Mouse (Mus musculus) left cerebral cortex, postnatal 10 days (tissue): ENCODE measurements at regions not wholly inside any gene's neighbourhood (a gene's known extent, or its start where the extent isn't known, plus 50 kb on each side); places are given as distances from the start of the nearest gene placed in this dataset.

Source experiments
- DNase-seq, 2 experiments: peaks; one replicate each; pipeline ENCODE4 v3.0.0; 2021 to 2022; ENCODE audit warnings: low spot score in 2 of 2, mixed read lengths in 1 of 2; ENCODE audit errors: extremely low spot score in 1 of 2
- intact Hi-C: fragments of 180-260 bp; cut with DNase I; formaldehyde crosslinking; loops from one replicate; pipeline ENCODE4 v1.15.1; 2025

DNA sequence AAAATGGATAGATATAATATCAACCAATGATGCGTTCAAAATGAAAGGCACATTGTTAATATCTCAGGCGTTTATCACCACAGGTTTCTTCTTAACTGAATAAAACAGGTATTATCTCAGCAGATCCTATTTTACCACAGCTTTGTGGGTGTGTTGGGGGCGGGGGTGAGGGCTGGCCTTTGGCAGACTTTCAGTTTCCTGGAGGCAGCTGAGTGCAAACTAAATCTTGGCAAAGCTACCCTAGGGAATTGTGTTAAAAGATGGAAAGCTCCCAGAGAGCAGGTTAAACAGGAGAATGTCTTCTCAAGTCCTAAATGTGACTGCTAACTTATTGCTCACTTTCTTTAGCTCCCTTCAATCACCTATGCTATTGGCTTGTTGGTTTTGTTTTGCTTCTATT lies 223.8 kb downstream of the Kdm4c start:
- intact Hi-C loops: no loop called here
- DNase-seq: no peak

DNA sequence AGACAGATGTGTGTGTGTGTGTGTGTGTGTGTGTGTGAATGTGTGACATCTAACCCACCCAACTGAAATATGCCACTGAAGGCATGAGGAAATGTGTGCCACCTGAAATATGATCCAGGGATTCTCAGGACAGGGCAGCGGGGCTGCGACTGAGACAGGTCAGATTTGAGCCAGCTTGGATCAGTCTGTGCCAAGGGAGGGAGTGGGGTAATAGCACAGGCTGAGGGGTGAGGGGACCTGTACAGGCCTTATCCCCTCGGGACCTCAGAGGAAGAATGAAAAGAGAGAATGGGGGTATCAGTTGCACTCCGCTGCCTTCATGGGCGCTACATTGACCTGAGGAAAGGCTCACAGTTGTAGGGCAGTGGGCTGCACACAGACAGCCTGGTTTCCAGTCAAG lies 270.2 kb downstream of the Kdm4c start:
- intact Hi-C loops: no loop called here
- DNase-seq: no peak

DNA sequence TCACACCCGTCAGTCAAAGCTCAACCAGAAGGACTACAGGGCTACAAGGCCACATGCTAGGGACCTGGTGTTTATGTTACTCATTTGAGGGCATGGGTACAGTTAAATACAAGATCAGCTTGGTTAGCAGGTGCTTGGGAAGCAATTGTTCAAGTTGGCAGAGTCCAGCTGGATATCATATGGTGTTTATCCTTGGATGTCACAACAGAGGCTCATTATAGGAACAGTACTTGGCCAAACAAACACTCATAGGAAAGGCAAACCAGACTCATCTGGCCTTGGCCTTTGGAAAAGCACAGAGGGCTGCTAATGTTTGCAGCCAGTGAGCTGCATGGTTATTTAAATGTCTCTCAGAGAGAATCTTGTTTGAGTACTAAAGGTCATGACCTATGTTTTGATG lies 311.6 kb downstream of the Kdm4c start:
- DNase-seq: no peak
- intact Hi-C loops: no loop called here

DNA sequence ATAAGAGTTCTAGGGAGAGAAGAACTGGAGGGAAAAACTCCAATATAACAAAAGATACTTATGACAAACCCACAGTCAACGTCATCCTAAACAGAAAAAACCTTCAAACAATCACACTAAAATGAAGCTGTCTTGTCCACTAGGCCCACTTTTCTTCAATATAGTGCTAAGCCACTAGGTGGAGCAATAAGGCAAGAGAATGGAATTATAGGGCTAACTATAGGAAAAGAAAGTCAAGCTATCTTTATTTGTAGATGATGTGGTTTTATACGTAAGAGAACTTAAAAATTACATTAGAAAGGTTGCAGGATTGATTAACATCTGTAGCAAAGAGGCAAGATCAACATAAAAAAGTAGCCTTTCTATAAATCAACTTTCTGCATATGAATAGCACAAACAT lies 321.3 kb downstream of the Kdm4c start:
- intact Hi-C loops: loop anchor here (10.0 kb wide), 1 partner anchor 1881 kb away; no protein-coding TSS in a partner anchor
- DNase-seq: peak in 1 of 2 experiments; percentile 39

DNA sequence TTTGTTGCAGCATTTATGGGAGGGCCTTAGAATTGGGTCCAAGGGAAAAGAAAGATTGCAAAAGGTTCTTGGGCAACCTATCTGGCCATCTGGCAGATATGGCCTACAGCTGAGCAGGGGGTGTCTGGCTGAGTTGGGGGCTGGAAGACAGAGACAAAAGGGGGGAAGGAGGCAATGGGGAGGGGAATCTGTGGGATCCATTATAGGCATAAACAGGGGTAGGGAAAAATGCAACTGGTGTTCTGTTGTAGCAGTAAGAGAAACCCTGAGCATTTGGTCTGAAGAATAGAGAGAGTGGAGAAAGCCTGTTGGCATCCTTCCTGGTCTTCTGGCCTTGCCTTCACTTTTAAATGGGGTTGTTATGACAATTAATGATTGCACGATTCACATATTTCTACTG lies 344.1 kb downstream of the Kdm4c start:
- no peak for DNase-seq
- intact Hi-C loops: no loop called here

DNA sequence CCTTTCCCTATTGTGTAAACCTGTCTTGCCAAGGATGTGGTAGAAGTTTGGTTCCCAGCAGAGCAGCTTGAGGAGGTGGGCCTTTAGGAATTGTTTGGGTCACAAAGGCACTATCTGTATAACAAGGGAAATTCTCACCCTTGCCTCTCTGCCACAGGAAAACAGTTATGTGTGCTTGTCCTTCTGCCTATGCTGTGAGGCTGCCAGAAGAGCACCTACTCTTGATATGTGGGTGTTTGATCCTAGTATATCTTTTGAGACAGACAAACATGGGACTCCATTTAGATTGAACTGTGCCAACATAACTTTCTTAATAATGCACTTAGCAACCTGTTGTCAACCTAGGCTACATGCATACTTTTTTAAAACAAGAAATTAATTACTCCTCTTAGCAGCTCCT lies 344.8 kb downstream of the Kdm4c start:
- no peak for DNase-seq
- intact Hi-C loops: no loop called here

DNA sequence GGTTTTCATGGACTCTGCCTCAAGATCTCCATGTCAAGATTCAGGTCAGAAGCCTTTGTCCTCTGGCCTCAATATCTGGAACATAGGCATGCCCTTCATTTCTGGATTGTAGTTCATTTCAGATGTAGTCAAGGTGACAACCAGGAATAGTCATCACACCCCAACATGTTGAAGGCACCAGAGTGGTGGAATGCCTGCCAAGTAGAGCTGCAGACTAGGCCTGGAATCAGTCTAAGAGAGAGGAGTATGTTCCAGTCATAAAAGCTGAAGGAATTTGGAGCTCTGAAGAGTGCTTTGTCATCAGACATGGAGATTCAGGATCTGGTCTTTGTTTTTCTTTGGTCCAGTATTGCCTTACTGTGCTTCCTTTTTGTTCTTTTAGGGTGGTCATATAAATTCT lies 346.5 kb downstream of the Kdm4c start:
- intact Hi-C loops: no loop called here
- DNase-seq: no peak

DNA sequence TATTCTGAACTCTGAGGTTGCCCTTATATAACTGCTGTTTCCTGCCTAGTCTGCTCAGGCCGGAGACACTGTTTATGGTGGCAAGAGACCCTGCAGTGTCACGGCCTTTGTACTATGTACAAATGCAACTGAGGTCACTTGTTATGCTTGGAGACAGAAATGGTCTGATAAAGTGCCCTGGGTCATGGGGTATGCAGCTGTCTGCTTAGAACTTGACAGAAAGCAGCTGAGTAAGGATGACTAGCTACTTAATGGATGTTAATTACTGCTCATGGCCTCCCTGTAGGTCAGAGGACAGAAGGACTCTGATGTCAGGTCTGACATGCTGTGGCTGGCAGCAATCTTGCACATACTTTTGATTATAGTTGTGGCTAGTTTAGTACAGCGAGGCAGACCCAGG lies 370.7 kb downstream of the Kdm4c start:
- no peak for DNase-seq
- intact Hi-C loops: no loop called here
